Mouse (Mus musculus): ENCODE measurements around the gene Ccdc154. TPM values are rescaled to one million over a fixed set of nuclear protein-coding genes. Genes with fewer than 3 reads are reported as not detected.

Gene Ccdc154
- not detected for polyA plus RNA-seq (2017; shearing (Covaris generic))

GRCm38 (mm10) chr17:25162161-25162560 lies at the start of gene Ccdc154:
Gene Ccdc154, plus strand, starts transcription at chr17:25162461.

GRCm38 (mm10) chr17:25115664-25116432 lies 46.4 kb upstream of the Ccdc154 start, which contains the start of gene Telo2:
Gene Telo2, minus strand, starts transcription at chr17:25115967.

GRCm38 (mm10) chr17:25120406-25120805 lies 41.9 kb upstream of the Ccdc154 start, which contains the start of gene Ptx4:
Gene Ptx4, plus strand, starts transcription at chr17:25120760.

GRCm38 (mm10) chr17:25133275-25133698 lies 29.0 kb upstream of the Ccdc154 start, which contains the start of gene Clcn7:
Gene Clcn7, plus strand, starts transcription at chr17:25133391.

GRCm38 (mm10) chr17:25175411-25175810 lies 13.2 kb downstream of the Ccdc154 start, which contains the start of gene Gm38655:
Gene Gm38655, minus strand, starts transcription at chr17:25175471.

GRCm38 (mm10) chr17:25184129-25184691 lies 21.9 kb downstream of the Ccdc154 start, which contains the start of gene BC003965:
Gene BC003965, plus strand, starts transcription at chr17:25184554.

GRCm38 (mm10) chr17:25188150-25189031 lies 26.1 kb downstream of the Ccdc154 start, which contains the start of gene Unkl:
Gene Unkl, plus strand, starts transcription at chr17:25188397.

Other genes starting within 250 kb of the Ccdc154 start
- gene Mapk8ip3, start 225.5 kb upstream of the Ccdc154 start, polyA plus RNA-seq (2017; shearing (Covaris generic)): 52.6 TPM
- 28.5 TPM for gene Jpt2, start 201.8 kb upstream of the Ccdc154 start, polyA plus RNA-seq (2017; shearing (Covaris generic))
- gene Cramp1l, start 146.7 kb upstream of the Ccdc154 start, polyA plus RNA-seq (2017; shearing (Covaris generic)): 7.4 TPM
- 19.5 TPM for gene Ift140, start 146.4 kb upstream of the Ccdc154 start, polyA plus RNA-seq (2017; shearing (Covaris generic))
- 0.79 TPM for gene Tmem204, start 78.9 kb upstream of the Ccdc154 start, polyA plus RNA-seq (2017; shearing (Covaris generic))
- gene Telo2, start 46.5 kb upstream of the Ccdc154 start, polyA plus RNA-seq (2017; shearing (Covaris generic)): 34.5 TPM
- 0.22 TPM for gene Ptx4, start 41.7 kb upstream of the Ccdc154 start, polyA plus RNA-seq (2017; shearing (Covaris generic))
- 37.3 TPM for gene Clcn7, start 29.1 kb upstream of the Ccdc154 start, polyA plus RNA-seq (2017; shearing (Covaris generic))
- not detected for gene Gm38655, start 13.0 kb downstream of the Ccdc154 start, polyA plus RNA-seq (2017; shearing (Covaris generic))
- gene BC003965, start 22.1 kb downstream of the Ccdc154 start, polyA plus RNA-seq (2017; shearing (Covaris generic)): 30.2 TPM
- 34.6 TPM for gene Unkl, start 25.9 kb downstream of the Ccdc154 start, polyA plus RNA-seq (2017; shearing (Covaris generic))
- 77.5 TPM for gene Gnptg, start 77.7 kb downstream of the Ccdc154 start, polyA plus RNA-seq (2017; shearing (Covaris generic))
- 53.0 TPM for gene Tsr3, start 77.7 kb downstream of the Ccdc154 start, polyA plus RNA-seq (2017; shearing (Covaris generic))
- 19.3 TPM for gene Baiap3, start 93.9 kb downstream of the Ccdc154 start, polyA plus RNA-seq (2017; shearing (Covaris generic))
- 539 TPM for gene Ube2i, start 112.2 kb downstream of the Ccdc154 start, polyA plus RNA-seq (2017; shearing (Covaris generic))
- 0.19 TPM for gene Prss34, start 135.9 kb downstream of the Ccdc154 start, polyA plus RNA-seq (2017; shearing (Covaris generic))
- not detected for gene Prss28, start 146.2 kb downstream of the Ccdc154 start, polyA plus RNA-seq (2017; shearing (Covaris generic))
- not detected for gene Prss29, start 156.2 kb downstream of the Ccdc154 start, polyA plus RNA-seq (2017; shearing (Covaris generic))
- gene Tpsab1, start 183.1 kb downstream of the Ccdc154 start, polyA plus RNA-seq (2017; shearing (Covaris generic)): not detected
- not detected for gene Tpsb2, start 203.8 kb downstream of the Ccdc154 start, polyA plus RNA-seq (2017; shearing (Covaris generic))
- gene Tpsg1, start 206.8 kb downstream of the Ccdc154 start, polyA plus RNA-seq (2017; shearing (Covaris generic)): not detected